Mouse (Mus musculus): ENCODE data around the gene Them5. TPM values are rescaled to one million over a fixed set of nuclear protein-coding genes. Genes with fewer than 3 reads are reported as not detected.

Gene Them5
- polyA plus RNA-seq (2012; rRNA removed), result 0.26 and 24.4 TPM in 2 replicates

DNA sequence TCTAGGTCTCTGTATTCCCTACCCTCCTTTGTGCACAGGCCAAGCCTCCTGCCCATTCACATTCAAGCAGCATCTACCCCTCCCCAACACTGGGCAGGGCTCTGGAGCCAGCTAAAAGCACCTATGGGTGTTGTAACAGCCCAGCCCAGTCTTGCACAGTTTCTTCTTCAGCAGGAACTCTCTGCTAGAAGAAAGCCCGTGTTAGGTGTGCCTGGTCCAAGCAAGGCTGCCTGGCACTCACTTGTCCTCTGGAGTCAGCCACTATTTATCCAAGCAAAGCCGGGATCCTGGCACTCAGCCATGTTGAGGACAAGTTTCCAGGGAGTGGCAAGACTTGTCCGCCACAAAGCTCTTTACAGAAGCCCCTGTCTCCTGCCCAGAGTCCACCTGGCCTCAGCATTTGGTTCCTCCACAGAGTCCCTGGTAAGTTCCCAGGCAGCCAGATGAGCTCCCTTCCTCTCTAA, at the start of gene Them5:
Gene Them5, plus strand, starts transcription at position 141 of the 464 bp plus-strand sequence.
- WGBS, result 17% methylated on average over 3 of the region's 3 CpGs
- Histone ChIP-seq H3K4me3 (replicated peaks; ENCODE audit: extremely low read depth, low read depth, low read length) (no peak within 1 kb of the TSS), H3K4me1 (ENCODE audit: control insufficient read depth, insufficient read depth, low read length) (no peaks in the 10 kb centered on the region)
- no peak for DNase-seq
- TF ChIP-seq POLR2A (IDR thresholded peaks at IDR 0.05; ENCODE audit: borderline replicate concordance, extremely low read depth, low read depth, low read length) (no peak), CTCF (IDR thresholded peaks at IDR 0.05; ENCODE audit: insufficient read depth, low read length) (no peak)

DNA sequence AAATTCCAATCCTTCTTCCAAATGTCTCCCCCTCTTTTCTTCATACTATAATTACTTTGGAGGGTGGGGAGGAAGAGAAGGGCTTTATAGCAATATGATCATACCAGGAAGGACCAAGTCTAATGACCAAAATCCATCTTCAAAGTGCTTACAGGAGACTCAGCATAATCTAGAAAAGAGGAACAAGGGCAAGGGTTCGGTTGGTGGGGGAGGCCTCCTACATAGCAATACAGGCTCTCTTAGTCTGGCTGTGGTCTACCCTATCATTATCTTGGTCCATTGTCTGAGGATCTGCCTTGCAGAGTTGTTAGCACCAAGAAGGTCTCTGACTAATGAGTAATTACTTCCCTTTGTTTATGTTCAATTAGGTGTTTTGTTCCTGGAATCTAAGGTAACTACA, 36.4 kb upstream of the Them5 start:
- H3K4me3 ChIP-seq (replicated peaks; ENCODE audit: extremely low read depth, low read depth, low read length), result no peak overlapping the region
- H3K4me1 ChIP-seq (ENCODE audit: control insufficient read depth, insufficient read depth, low read length), result no peaks in the 10 kb centered on the region
- TF ChIP-seq POLR2A (IDR thresholded peaks at IDR 0.05; ENCODE audit: borderline replicate concordance, extremely low read depth, low read depth, low read length) (no peak), CTCF (IDR thresholded peaks at IDR 0.05; ENCODE audit: insufficient read depth, low read length) (no peak)
- 70% methylated on average over 1 of the region's 1 CpGs for WGBS
- DNase-seq, result no peak

- Histone ChIP-seq H3K4me1 (ENCODE audit: control insufficient read depth, insufficient read depth, low read length) (peaks cover 2% of the 10 kb centered on the region; the same call in 1 of the 2 replicates), H3K4me3 (replicated peaks; ENCODE audit: extremely low read depth, low read depth, low read length) (no peak overlapping the region)
- TF ChIP-seq CTCF (IDR thresholded peaks at IDR 0.05; ENCODE audit: insufficient read depth, low read length) (no peak), POLR2A (IDR thresholded peaks at IDR 0.05; ENCODE audit: borderline replicate concordance, extremely low read depth, low read depth, low read length) (no peak)
- DNase-seq, result no peak
Measured at GRCm38 (mm10) chr3:94306975-94307374, 34.9 kb upstream of the Them5 start.

- TF ChIP-seq POLR2A (IDR thresholded peaks at IDR 0.05; ENCODE audit: borderline replicate concordance, extremely low read depth, low read depth, low read length) (peak; percentile 78; the same call in 1 of the 2 replicates), CTCF (IDR thresholded peaks at IDR 0.05; ENCODE audit: insufficient read depth, low read length) (no peak)
- H3K4me1 ChIP-seq (ENCODE audit: control insufficient read depth, insufficient read depth, low read length), result peaks cover 2% of the 10 kb centered on the region; the same call in 1 of the 2 replicates
- DNase-seq, result peak; percentile 95
- WGBS, result 2% methylated on average over 47 of the region's 47 CpGs
- peak within 1 kb of the TSS; percentile 77 for H3K4me3 ChIP-seq (replicated peaks; ENCODE audit: extremely low read depth, low read depth, low read length)
Measured at GRCm38 (mm10) chr3:94309633-94310363, 32.1 kb upstream of the Them5 start, which contains the start of gene Them4. Them4 (plus strand) TSS chr3:94310089.

DNA sequence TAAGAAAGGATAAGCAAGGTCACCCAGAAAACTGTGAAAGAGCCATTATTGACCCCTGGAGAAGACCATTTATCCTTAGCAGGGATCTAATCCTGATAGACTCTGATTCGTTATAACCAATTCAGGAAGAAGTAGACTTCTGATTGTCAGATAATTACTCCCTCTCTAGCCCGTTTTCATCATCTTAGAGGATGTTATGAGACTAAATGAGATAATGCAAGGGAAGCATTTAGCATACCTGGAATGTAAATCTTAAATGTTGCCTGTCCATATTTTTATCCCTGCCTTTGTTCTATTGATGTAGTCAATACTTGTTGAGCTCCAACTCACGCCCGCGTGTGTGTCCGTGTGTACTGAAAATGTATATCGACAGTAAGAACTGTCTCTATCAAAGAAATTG, 31.4 kb upstream of the Them5 start:
- no peak for DNase-seq
- TF ChIP-seq POLR2A (IDR thresholded peaks at IDR 0.05; ENCODE audit: borderline replicate concordance, extremely low read depth, low read depth, low read length), result no peak
- no peak for TF ChIP-seq CTCF (IDR thresholded peaks at IDR 0.05; ENCODE audit: insufficient read depth, low read length)
- peak overlapping the region; percentile 77 for H3K4me3 ChIP-seq (replicated peaks; ENCODE audit: extremely low read depth, low read depth, low read length)
- 40% methylated on average over 7 of the region's 7 CpGs for WGBS
- H3K4me1 ChIP-seq (ENCODE audit: control insufficient read depth, insufficient read depth, low read length), result peaks cover 2% of the 10 kb centered on the region; the same call in 1 of the 2 replicates

GRCm38 (mm10) chr3:94310911-94311310, 31.0 kb upstream of the Them5 start:
- no peak for TF ChIP-seq CTCF (IDR thresholded peaks at IDR 0.05; ENCODE audit: insufficient read depth, low read length)
- TF ChIP-seq POLR2A (IDR thresholded peaks at IDR 0.05; ENCODE audit: borderline replicate concordance, extremely low read depth, low read depth, low read length), result no peak
- WGBS, result 57% methylated on average over 6 of the region's 6 CpGs
- DNase-seq, result no peak
- Histone ChIP-seq H3K4me3 (replicated peaks; ENCODE audit: extremely low read depth, low read depth, low read length) (no peak overlapping the region), H3K4me1 (ENCODE audit: control insufficient read depth, insufficient read depth, low read length) (peaks cover 2% of the 10 kb centered on the region; the same call in 1 of the 2 replicates)

DNA sequence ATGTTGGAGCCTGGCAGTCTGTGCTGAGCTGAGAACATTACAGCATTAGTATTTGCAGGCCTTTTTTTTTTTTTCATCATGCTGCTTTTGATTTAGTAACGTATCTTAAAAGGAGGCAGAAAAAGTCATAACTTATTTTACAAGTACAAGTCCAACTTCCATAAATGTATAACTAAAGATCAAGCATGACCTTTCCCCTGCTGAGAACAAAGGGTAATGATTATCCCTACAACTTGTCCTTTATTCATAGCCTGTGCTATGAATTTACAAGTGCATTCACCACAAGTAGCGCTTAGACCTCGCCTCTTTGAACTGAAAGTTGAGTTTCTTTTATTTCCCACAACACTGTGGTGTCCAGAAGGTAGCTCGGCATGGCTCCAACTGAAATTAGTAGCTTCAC, 30.5 kb upstream of the Them5 start:
- TF ChIP-seq CTCF (IDR thresholded peaks at IDR 0.05; ENCODE audit: insufficient read depth, low read length), result no peak
- TF ChIP-seq POLR2A (IDR thresholded peaks at IDR 0.05; ENCODE audit: borderline replicate concordance, extremely low read depth, low read depth, low read length), result no peak
- no peak for DNase-seq
- WGBS, result 85% methylated on average over 4 of the region's 4 CpGs

DNA sequence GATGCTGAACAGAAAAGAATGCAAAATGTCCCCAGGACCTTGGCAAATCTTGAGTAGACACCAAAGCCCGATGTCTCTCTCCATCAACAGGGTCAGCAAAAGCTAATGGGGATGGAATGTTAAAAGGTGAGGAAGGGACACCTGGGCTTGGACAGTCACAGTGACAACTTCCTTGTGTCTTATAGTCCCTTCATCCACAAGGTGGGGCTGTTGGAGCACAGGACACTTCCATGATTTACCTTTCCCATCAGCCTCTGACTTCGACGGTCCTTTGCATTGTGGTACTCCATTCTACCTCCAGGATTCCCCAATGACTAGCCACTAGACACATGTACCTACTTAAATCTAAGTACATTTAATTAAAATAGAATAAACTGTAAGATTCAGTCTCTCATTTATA, 13.2 kb upstream of the Them5 start:
- DNase-seq, result no peak
- no peak overlapping the region for H3K4me3 ChIP-seq (replicated peaks; ENCODE audit: extremely low read depth, low read depth, low read length)
- no peaks in the 10 kb centered on the region for H3K4me1 ChIP-seq (ENCODE audit: control insufficient read depth, insufficient read depth, low read length)
- TF ChIP-seq POLR2A (IDR thresholded peaks at IDR 0.05; ENCODE audit: borderline replicate concordance, extremely low read depth, low read depth, low read length) (no peak), CTCF (IDR thresholded peaks at IDR 0.05; ENCODE audit: insufficient read depth, low read length) (peak; percentile 31; the same call in 1 of the 2 replicates)
- WGBS, result 55% methylated on average over 3 of the region's 3 CpGs

More for the DNA sequence above, 30.5 kb upstream of the Them5 start:
- Histone ChIP-seq H3K4me1 (ENCODE audit: control insufficient read depth, insufficient read depth, low read length) (peaks cover 2% of the 10 kb centered on the region; the same call in 1 of the 2 replicates), H3K4me3 (replicated peaks; ENCODE audit: extremely low read depth, low read depth, low read length) (no peak overlapping the region)

GRCm38 (mm10) chr3:94334442-94334841, 7.5 kb upstream of the Them5 start:
- 94% methylated on average over 4 of the region's 4 CpGs for WGBS

GRCm38 (mm10) chr3:94338522-94338921, 3.4 kb upstream of the Them5 start:
- H3K4me1 ChIP-seq (ENCODE audit: control insufficient read depth, insufficient read depth, low read length), result no peaks in the 10 kb centered on the region
- no peak for DNase-seq
- WGBS, result 56% methylated on average over 3 of the region's 3 CpGs
- no peak overlapping the region for H3K4me3 ChIP-seq (replicated peaks; ENCODE audit: extremely low read depth, low read depth, low read length)
- TF ChIP-seq CTCF (IDR thresholded peaks at IDR 0.05; ENCODE audit: insufficient read depth, low read length) (no peak), POLR2A (IDR thresholded peaks at IDR 0.05; ENCODE audit: borderline replicate concordance, extremely low read depth, low read depth, low read length) (no peak)

More at GRCm38 (mm10) chr3:94334442-94334841, 7.5 kb upstream of the Them5 start:
- TF ChIP-seq CTCF (IDR thresholded peaks at IDR 0.05; ENCODE audit: insufficient read depth, low read length) (no peak), POLR2A (IDR thresholded peaks at IDR 0.05; ENCODE audit: borderline replicate concordance, extremely low read depth, low read depth, low read length) (no peak)
- Histone ChIP-seq H3K4me1 (ENCODE audit: control insufficient read depth, insufficient read depth, low read length) (no peaks in the 10 kb centered on the region), H3K4me3 (replicated peaks; ENCODE audit: extremely low read depth, low read depth, low read length) (no peak overlapping the region)
- DNase-seq, result no peak

Measured in lung, adult 2 months (tissue).